Mouse (Mus musculus): Measurements from ENCODE around the gene Atg5. TPM values are rescaled to one million over a fixed set of nuclear protein-coding genes. Genes with fewer than 3 reads are reported as not detected.

Atg5 gene
- polyA plus RNA-seq, 1 experiment from 2014 or later = 54.0 TPM

DNA sequence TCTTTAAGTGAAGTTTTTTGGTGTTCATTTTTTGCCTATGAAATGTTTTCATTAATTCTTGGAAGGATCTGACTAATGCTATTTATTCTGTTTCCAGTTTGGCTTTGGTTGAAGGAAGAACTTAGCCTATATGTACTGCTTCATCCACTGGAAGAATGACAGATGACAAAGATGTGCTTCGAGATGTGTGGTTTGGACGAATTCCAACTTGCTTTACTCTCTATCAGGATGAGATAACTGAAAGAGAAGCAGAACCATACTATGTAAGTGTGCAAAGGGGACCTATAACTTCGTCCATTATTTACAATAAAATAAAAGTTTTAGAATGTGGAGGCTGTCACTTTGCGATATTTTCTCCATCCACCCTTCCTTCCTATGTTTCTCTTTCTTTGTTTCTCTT is 17.8 kb downstream of the Atg5 start:
- Histone ChIP-seq H3K27me3 (no peaks in the 10 kb centered on the region), H3K9me3 (no peaks in the 10 kb centered on the region), H3K4me2 (no peak overlapping the region), H3K36me3 (peaks cover 44% of the 10 kb centered on the region), H3K4me3 (no peak overlapping the region), H3K4me1 (replicated peaks) (no peaks in the 10 kb centered on the region), H3K9ac (no peak overlapping the region), H3K27ac (replicated peaks) (no peak overlapping the region)
- ATAC-seq (ENCODE audit: low read depth) = no peak
- 90% methylated on average over 4 of the region's 4 CpGs for WGBS

DNA sequence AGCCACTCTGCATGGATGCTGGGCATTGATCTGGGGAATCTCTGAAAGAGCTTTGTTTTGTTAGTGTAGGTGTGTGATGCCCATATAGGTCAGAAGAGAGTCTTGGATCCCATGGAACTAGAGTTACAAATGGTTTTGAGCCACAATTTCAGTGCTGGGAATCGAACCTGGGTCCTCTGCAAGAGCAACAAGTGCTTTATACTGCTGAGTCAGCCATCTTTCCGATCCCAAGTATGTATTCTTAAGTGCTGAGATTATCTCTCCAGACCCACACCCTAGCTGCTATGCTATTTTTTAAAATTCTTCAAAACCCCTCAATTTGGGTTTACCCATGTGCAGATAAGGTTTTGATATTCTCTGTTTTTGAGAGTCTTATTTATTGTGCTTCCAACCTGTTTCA is 22.7 kb downstream of the Atg5 start:
- Histone ChIP-seq H3K4me2 (no peak overlapping the region), H3K9me3 (no peaks in the 10 kb centered on the region), H3K27ac (replicated peaks) (no peak overlapping the region), H3K9ac (no peak overlapping the region), H3K36me3 (peaks cover 49% of the 10 kb centered on the region), H3K4me3 (no peak overlapping the region), H3K4me1 (replicated peaks) (no peaks in the 10 kb centered on the region), H3K27me3 (no peaks in the 10 kb centered on the region)
- no peak for ATAC-seq (ENCODE audit: low read depth)
- 92% methylated on average over 2 of the region's 2 CpGs for WGBS

DNA sequence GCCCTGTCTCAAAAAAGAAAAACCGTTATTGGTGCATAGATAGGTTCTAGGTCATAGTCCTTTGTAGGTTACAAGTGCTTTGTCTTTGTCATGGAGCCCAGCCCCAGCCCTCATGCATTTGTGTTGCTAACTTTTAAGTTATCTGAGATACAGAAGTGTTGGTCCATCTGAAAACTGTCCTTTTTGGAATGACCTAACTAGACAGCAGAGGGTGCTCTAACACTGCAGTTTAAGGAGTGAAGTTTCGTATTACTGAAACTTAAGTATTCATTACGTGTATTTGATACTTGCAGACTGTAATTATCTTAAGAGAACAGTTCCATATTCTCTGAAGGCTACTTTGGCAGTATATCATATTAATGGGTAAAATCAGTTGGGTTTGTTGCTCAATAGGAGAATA is 24.0 kb downstream of the Atg5 start:
- no peak overlapping the region for H3K9ac ChIP-seq
- no peaks in the 10 kb centered on the region for H3K27me3 ChIP-seq
- H3K27ac ChIP-seq (replicated peaks) = no peak overlapping the region
- H3K4me3 ChIP-seq = no peak overlapping the region
- no peaks in the 10 kb centered on the region for H3K9me3 ChIP-seq
- WGBS = 67% methylated on average over 3 of the region's 3 CpGs
- H3K36me3 ChIP-seq = peaks cover 36% of the 10 kb centered on the region
- no peaks in the 10 kb centered on the region for H3K4me1 ChIP-seq (replicated peaks)
- H3K4me2 ChIP-seq = no peak overlapping the region
- no peak for ATAC-seq (ENCODE audit: low read depth)

DNA sequence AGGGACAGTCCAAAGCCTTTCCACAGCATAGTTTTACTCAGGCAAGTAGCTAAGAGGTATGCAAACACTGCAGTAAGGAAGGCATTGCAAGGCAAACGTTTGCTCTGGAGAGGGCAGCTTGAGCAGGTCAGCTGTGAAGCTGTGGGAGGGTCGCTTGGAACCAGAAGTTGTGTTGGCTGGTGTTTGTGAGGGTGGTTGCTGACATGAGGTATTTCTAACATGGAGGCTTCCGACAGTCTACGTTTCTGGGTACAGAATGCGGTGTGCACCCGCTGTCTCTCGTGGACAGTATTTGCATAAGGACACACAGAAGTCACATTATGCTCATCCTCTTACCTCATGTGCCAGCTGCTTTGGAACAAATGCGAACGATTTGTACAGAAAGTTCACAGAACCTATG is 31.0 kb downstream of the Atg5 start:
- no peaks in the 10 kb centered on the region for H3K4me1 ChIP-seq (replicated peaks)
- H3K27ac ChIP-seq (replicated peaks) = no peak overlapping the region
- 87% methylated on average over 9 of the region's 9 CpGs for WGBS
- H3K9ac ChIP-seq = no peak overlapping the region
- no peak overlapping the region for H3K4me2 ChIP-seq
- H3K4me3 ChIP-seq = no peak overlapping the region
- peaks cover 8% of the 10 kb centered on the region for H3K36me3 ChIP-seq
- no peaks in the 10 kb centered on the region for H3K9me3 ChIP-seq
- H3K27me3 ChIP-seq = no peaks in the 10 kb centered on the region
- ATAC-seq (ENCODE audit: low read depth) = no peak

DNA sequence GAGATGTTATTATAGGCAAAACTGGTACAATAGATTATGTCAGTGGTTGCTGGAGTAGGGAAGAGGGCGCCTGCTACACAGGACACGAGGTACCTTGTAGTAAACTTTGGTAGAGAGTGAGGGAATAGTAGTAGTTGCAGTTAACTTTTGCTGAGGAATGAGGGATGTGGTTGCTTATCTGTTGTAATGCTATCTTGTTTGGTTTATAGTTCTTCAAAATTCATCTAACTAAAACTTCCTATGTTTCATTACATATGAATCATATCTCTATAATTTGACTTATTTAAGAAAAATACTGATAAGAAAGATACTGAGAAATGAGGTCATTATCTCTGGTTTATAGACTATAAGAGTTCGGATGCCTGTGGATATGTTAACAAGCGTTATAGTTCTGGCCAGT is 31.9 kb downstream of the Atg5 start:
- ATAC-seq (ENCODE audit: low read depth) = no peak
- Histone ChIP-seq H3K9me3 (no peaks in the 10 kb centered on the region), H3K27ac (replicated peaks) (no peak overlapping the region), H3K4me1 (replicated peaks) (no peaks in the 10 kb centered on the region), H3K36me3 (peaks cover 11% of the 10 kb centered on the region), H3K4me3 (no peak overlapping the region), H3K27me3 (no peaks in the 10 kb centered on the region), H3K4me2 (no peak overlapping the region), H3K9ac (no peak overlapping the region)
- 91% methylated on average over 4 of the region's 4 CpGs for WGBS

DNA sequence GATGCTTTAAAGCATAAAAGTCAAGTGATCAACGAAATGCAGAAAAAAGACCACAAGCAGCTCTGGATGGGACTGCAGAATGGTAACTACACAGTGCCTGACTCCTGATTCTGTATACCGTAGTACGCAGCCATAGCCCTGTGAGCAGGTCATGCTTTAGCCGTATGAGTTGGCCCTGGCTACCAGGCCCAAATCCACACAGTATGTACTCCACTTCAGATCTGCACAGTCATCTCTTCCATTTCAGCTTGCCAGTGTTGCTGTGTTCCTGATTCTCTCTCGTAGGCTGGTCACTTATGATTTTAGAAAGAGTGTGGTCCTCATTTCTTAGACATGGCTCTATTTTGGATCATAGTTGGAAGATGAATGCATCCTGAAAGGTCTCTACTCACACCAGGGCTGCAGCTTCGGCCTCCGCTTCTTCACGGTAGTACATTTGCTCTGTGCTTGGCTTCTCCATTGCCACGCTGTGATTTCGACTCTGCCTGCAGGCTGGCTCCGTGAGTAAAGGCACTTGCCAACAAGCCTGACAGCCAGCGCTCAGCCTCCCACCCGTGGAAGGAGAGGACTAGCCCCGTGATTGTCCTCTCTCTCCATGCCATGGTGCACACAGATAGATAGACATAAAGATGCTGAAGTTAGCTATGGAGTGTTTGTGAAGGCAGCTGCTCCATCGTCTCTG is 35.6 kb downstream of the Atg5 start:
- no peaks in the 10 kb centered on the region for H3K27me3 ChIP-seq
- no peaks in the 10 kb centered on the region for H3K4me1 ChIP-seq (replicated peaks)
- peaks cover 18% of the 10 kb centered on the region for H3K36me3 ChIP-seq
- no peak overlapping the region for H3K9ac ChIP-seq
- ATAC-seq (ENCODE audit: low read depth) = no peak
- no peak overlapping the region for H3K4me2 ChIP-seq
- no peak overlapping the region for H3K4me3 ChIP-seq
- H3K27ac ChIP-seq (replicated peaks) = no peak overlapping the region
- WGBS = 95% methylated on average over 15 of the region's 15 CpGs
- H3K9me3 ChIP-seq = no peaks in the 10 kb centered on the region

DNA sequence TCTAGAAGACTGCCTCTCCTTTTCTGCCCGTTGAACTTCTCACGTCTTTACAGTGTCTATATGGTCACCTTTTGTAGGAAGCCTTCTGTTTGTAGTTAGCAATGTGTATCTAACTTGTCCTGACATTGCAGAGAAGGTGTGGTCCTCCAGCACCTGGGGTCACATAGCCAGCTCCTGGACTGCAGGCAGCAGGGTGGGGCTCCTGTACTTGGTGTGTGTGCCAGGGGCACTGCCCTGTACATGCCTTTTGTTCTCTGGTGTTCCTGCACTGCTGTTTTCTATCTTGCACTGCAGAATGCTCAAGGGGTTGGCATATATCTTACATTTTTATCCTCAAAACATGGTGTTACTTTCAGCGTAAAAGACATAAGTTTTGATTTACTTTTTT is 36.2 kb downstream of the Atg5 start:
- Histone ChIP-seq H3K27me3 (no peaks in the 10 kb centered on the region), H3K4me2 (no peak overlapping the region), H3K9me3 (no peaks in the 10 kb centered on the region), H3K36me3 (peaks cover 18% of the 10 kb centered on the region), H3K27ac (replicated peaks) (no peak overlapping the region), H3K9ac (no peak overlapping the region), H3K4me1 (replicated peaks) (no peaks in the 10 kb centered on the region), H3K4me3 (no peak overlapping the region)
- ATAC-seq (ENCODE audit: low read depth) = no peak
- 95% methylated on average over 3 of the region's 3 CpGs for WGBS

DNA sequence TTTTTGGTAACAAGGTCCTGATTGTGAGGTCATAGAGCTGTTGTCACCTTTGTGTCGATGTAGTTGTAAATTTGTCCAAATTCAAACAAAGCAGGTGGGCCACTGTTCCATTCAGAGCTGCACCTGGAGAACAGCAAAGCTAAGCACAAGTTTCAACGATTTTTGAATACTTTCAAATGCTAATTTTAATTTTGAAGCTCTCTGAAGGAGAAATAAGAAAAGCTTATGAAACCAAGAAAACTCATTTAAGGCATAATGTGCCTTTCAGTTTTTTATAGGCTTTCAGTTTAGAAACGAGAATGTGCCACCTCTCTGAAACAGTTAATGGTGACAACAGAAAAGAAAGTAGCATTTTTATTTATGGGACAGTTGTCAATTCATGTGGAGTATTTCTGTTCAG is 36.7 kb downstream of the Atg5 start:
- no peak for ATAC-seq (ENCODE audit: low read depth)
- 81% methylated on average over 3 of the region's 3 CpGs for WGBS
- no peak overlapping the region for H3K27ac ChIP-seq (replicated peaks)
- no peak overlapping the region for H3K4me2 ChIP-seq
- no peaks in the 10 kb centered on the region for H3K9me3 ChIP-seq
- no peaks in the 10 kb centered on the region for H3K4me1 ChIP-seq (replicated peaks)
- H3K4me3 ChIP-seq = no peak overlapping the region
- peaks cover 18% of the 10 kb centered on the region for H3K36me3 ChIP-seq
- no peaks in the 10 kb centered on the region for H3K27me3 ChIP-seq
- no peak overlapping the region for H3K9ac ChIP-seq

DNA sequence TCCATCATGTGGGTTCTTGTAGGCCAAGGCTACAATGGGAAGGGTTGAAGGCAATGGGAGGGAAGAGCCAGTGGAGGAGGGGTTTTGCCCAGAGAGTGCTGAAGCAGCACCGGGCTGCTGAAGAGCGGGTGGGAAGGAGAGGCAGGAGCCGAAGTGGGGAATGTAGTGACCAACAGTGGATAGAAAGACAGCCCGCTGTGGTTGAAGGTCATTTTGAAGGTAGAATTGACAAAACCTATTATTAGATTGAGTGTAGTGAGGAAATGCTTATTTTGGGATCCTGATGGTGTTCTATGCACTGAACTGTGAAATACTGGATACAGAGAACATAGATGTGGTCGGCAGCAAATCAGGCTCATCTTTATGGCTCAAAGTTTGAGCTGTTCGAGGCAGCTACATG is 38.1 kb downstream of the Atg5 start:
- H3K4me3 ChIP-seq = no peak overlapping the region
- peaks cover 18% of the 10 kb centered on the region for H3K36me3 ChIP-seq
- no peak overlapping the region for H3K9ac ChIP-seq
- H3K4me1 ChIP-seq (replicated peaks) = no peaks in the 10 kb centered on the region
- H3K4me2 ChIP-seq = no peak overlapping the region
- H3K27me3 ChIP-seq = no peaks in the 10 kb centered on the region
- H3K27ac ChIP-seq (replicated peaks) = no peak overlapping the region
- no peaks in the 10 kb centered on the region for H3K9me3 ChIP-seq
- 95% methylated on average over 6 of the region's 6 CpGs for WGBS
- no peak for ATAC-seq (ENCODE audit: low read depth)

DNA sequence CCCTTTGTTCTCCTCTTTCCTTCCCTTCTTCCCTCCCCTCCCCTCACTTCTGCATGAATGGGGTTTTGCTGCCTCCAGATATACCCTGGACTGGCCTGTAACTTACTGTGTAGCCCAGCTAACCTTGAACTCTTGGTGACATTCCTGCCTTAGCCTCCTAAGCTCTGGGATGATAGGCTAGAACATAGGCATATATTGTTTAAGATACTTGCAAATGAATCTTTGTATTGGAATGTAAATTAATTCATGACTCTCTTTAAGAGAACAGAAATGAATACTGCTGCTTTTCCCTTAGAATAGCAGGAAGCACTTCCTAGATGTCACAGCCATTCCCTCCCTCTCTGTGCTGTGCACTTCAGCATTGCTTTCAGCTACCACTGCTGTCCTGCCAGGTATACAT is 40.1 kb downstream of the Atg5 start:
- Histone ChIP-seq H3K9me3 (no peaks in the 10 kb centered on the region), H3K9ac (no peak overlapping the region), H3K4me3 (no peak overlapping the region), H3K27ac (replicated peaks) (no peak overlapping the region), H3K4me2 (no peak overlapping the region), H3K27me3 (no peaks in the 10 kb centered on the region), H3K4me1 (replicated peaks) (no peaks in the 10 kb centered on the region), H3K36me3 (peaks cover 18% of the 10 kb centered on the region)
- ATAC-seq (ENCODE audit: low read depth) = no peak

DNA sequence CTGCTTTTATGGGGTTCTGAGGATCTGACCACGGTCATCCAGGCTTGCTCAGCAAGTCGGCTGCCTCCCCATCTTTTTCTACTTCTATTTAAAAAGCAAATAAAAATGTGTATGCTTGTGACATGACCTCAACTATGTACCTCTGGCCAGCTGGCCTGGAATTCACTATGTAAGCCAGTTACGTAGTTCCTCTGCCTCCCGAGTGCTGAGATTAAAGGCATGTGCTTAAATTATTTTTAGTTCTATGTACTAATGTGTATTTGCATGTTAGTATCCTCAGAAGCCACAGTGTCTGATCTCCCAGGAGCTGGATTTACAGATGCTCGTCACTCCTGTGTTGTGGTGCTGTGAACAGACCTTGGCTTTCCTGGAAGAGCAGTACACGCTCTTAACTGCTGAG is 41.1 kb downstream of the Atg5 start:
- Histone ChIP-seq H3K4me3 (no peak overlapping the region), H3K27me3 (no peaks in the 10 kb centered on the region), H3K27ac (replicated peaks) (no peak overlapping the region), H3K9me3 (no peaks in the 10 kb centered on the region), H3K4me1 (replicated peaks) (no peaks in the 10 kb centered on the region), H3K36me3 (peaks cover 9% of the 10 kb centered on the region), H3K9ac (no peak overlapping the region), H3K4me2 (no peak overlapping the region)
- WGBS = 91% methylated on average over 6 of the region's 6 CpGs
- no peak for ATAC-seq (ENCODE audit: low read depth)

DNA sequence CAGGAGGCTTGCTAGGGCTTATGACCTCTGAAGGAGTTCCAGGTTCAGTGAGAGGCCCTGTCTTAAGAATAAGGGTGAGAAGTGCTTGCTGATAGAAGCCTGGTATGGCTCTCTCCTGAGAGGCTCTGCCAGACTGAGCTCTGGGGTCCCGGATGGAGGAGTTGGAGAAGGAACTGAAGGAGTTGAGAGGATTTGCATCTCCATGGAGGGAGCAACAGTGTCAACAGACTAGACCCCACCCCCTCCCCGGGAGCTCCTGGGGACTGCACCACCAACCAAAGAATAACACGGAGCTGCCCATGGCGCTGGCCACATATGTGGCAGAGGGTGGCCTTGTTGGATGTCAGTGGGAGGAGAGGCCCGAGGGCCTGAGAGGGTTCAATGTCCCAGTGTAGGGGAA is 47.1 kb downstream of the Atg5 start:
- Histone ChIP-seq H3K9me3 (no peaks in the 10 kb centered on the region), H3K4me2 (no peak overlapping the region), H3K27me3 (no peaks in the 10 kb centered on the region), H3K9ac (no peak overlapping the region), H3K4me3 (no peak overlapping the region), H3K36me3 (peaks cover 9% of the 10 kb centered on the region), H3K27ac (replicated peaks) (no peak overlapping the region), H3K4me1 (replicated peaks) (no peaks in the 10 kb centered on the region)
- ATAC-seq (ENCODE audit: low read depth) = no peak
- 32% methylated on average over 5 of the region's 5 CpGs for WGBS
